Mouse (Mus musculus): ENCODE data around the gene Ugt3a2. TPM values are rescaled to one million over a fixed set of nuclear protein-coding genes. Genes with fewer than 3 reads are reported as not detected.

Gene Ugt3a2
- not detected in 2 replicates for total RNA-seq (2015; ENCODE audit: low replicate concordance)
- total RNA-seq (2017; ENCODE audit: low replicate concordance), result not detected in 2 replicates

DNA sequence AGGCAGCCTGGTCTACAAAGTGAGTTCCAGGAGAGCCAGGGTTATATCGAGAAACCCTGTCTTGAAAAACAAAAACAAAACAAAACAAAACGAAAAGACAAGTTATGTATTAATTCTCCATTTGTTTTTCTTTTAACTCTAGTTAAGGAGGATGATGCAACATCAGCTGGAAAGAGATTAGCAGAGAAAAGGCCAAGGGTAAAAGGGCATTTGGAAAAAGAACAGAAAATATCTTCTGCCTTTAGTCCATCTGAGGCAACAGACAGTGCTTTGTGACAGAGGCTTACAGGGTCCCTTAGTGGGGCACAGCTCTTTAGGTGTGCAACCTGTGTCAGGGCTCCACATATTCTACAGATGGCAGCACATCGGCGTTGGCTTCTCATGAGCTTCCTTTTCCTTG is at the start of gene Ugt3a2:
Gene Ugt3a2 (plus strand): TSS at position 210 of the 400 bp plus-strand sequence.
- ATAC-seq (replicated peaks; ENCODE audit: low FRiP score, poor library complexity, severe bottlenecking), result no peak

DNA sequence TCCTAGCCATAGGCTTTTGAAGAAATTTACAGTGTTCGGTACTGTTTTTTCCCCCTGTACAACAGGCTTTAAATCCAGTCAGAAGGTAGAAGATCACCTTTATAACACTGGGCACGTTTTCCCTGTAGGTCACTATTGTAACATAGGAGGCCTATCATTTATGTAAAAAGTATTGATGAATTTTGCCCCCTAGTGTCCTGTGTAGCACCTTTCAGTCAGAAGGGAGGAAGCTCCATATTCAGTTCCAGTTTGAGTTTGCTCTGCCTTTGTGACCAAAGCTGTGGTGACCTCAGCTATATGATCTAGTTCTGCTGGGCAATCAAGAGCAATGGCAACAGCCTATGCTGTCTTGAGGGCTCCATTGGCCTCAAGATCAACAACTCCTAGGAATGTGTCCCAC is 45.7 kb upstream of the Ugt3a2 start:
- ATAC-seq (replicated peaks; ENCODE audit: low FRiP score, poor library complexity, severe bottlenecking), result no peak

DNA sequence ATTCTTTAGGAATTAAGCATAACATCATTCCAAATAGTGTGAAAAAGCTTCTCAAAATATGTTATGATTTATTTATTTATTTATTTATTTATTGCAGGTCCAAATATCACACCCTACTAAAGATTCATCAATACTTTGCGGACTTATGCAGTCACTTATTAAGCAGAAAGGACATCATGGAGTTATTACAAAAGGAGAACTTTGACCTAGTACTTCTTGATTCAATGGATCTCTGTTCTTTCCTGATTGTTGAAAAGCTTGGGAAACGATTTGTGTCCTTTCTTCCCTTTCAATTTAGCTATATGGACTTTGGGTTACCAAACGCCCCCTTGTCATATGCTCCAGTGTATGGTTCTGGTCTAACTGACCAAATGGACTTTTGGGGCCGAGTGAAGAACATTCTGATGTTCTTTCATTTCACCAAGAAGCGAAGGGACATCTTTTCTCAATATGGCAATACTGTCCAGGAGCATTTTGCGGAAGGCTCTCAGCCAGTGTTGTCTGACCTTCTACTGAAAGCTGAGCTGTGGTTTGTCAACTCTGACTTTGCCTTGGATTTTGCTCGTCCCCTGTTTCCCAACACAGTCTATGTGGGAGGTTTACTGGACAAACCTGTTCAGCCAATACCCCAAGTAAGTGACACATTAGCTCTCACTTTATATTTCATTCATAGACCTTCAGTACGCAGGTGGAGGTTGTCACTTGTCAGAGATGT is 29.2 kb upstream of the Ugt3a2 start:
- ATAC-seq (replicated peaks; ENCODE audit: low FRiP score, poor library complexity, severe bottlenecking), result no peak

GRCm38 (mm10) chr15:9334596-9334995 is 754 bp upstream of the Ugt3a2 start:
- no peak for ATAC-seq (replicated peaks; ENCODE audit: low FRiP score, poor library complexity, severe bottlenecking)

- no peak for ATAC-seq (replicated peaks; ENCODE audit: low FRiP score, poor library complexity, severe bottlenecking)
Observed at GRCm38 (mm10) chr15:9336616-9337015, 1.3 kb downstream of the Ugt3a2 start.

- no peak for ATAC-seq (replicated peaks; ENCODE audit: low FRiP score, poor library complexity, severe bottlenecking)
Observed at GRCm38 (mm10) chr15:9337021-9337420, 1.7 kb downstream of the Ugt3a2 start.

GRCm38 (mm10) chr15:9348739-9349138 is 13.4 kb downstream of the Ugt3a2 start:
- ATAC-seq (replicated peaks; ENCODE audit: low FRiP score, poor library complexity, severe bottlenecking), result no peak

GRCm38 (mm10) chr15:9362801-9363200 is 27.5 kb downstream of the Ugt3a2 start:
- ATAC-seq (replicated peaks; ENCODE audit: low FRiP score, poor library complexity, severe bottlenecking), result no peak

DNA sequence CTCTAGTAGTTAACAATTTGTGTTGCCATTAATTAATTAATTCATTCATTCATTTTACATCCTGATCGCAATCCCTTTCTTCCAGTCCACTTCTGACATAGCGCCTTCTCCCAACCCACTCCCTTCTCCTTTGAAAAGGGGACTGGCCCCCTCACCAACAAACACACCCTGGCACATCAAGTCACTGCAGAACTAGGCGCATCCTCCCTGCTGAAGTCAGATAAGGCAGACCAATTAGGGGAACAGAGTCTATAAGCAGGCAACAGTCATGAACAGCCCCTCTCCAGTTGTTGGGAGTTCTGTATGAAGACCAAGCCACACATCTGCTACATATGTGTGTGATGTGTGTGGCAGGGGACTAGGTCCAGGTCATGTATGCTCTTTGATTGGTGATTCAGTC is 33.4 kb downstream of the Ugt3a2 start:
- no peak for ATAC-seq (replicated peaks; ENCODE audit: low FRiP score, poor library complexity, severe bottlenecking)

DNA sequence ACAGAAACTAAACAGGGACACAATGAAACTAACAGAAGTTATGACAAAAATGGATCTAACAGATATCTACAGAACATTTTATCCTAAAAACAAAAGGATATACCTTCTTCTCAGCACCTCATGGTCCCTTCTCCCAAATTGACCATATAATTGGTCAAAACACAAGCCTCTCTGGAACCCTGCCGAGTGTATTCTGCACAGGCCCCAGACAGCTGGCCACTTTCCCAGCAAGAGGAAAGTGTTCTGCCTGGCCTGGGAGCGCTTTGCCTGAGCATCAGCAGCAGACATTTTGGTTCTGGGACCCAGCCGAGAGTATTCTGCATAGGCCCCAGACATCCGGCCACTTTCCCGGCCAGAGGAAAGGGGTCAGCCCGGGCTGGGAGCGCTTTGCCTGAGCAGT is 40.9 kb downstream of the Ugt3a2 start:
- no peak for ATAC-seq (replicated peaks; ENCODE audit: low FRiP score, poor library complexity, severe bottlenecking)

GRCm38 (mm10) chr15:9409475-9409874 is 74.1 kb downstream of the Ugt3a2 start:
- no peak for ATAC-seq (replicated peaks; ENCODE audit: low FRiP score, poor library complexity, severe bottlenecking)

Other genes with a start within 250 kb of the Ugt3a2 start
- gene Lmbrd2, start 195.0 kb upstream of the Ugt3a2 start, total RNA-seq (2015; ENCODE audit: low replicate concordance), result 10.1 and 20.1 TPM in 2 replicates
- 5.1 and 6.2 TPM in 2 replicates for gene Lmbrd2, start 195.0 kb upstream of the Ugt3a2 start, total RNA-seq (2017; ENCODE audit: low replicate concordance)
- 35.3 and 40.7 TPM in 2 replicates for gene Skp2, start 180.1 kb upstream of the Ugt3a2 start, total RNA-seq (2015; ENCODE audit: low replicate concordance)
- 23.9 and 32.2 TPM in 2 replicates for gene Skp2, start 180.1 kb upstream of the Ugt3a2 start, total RNA-seq (2017; ENCODE audit: low replicate concordance)
- not detected in 2 replicates for gene Ugt3a1, start 58.7 kb upstream of the Ugt3a2 start, total RNA-seq (2015; ENCODE audit: low replicate concordance)
- gene Ugt3a1, start 58.7 kb upstream of the Ugt3a2 start, total RNA-seq (2017; ENCODE audit: low replicate concordance), result not detected in 2 replicates
- 4.0 TPM in 1 of 2 replicates, not detected in the other for gene Capsl, start 100.5 kb downstream of the Ugt3a2 start, total RNA-seq (2015; ENCODE audit: low replicate concordance)
- gene Capsl, start 100.5 kb downstream of the Ugt3a2 start, total RNA-seq (2017; ENCODE audit: low replicate concordance), result not detected in 2 replicates
- 15.1 and 15.5 TPM in 2 replicates for gene Il7r, start 194.6 kb downstream of the Ugt3a2 start, total RNA-seq (2015; ENCODE audit: low replicate concordance)
- gene Il7r, start 194.6 kb downstream of the Ugt3a2 start, total RNA-seq (2017; ENCODE audit: low replicate concordance), result 10.7 and 16.6 TPM in 2 replicates